Mouse (Mus musculus) frontal cortex, postnatal 25 days (tissue): ENCODE data around the gene St7l.

Experiments used
- DNase-seq, 2 experiments: peaks; one replicate each; pipeline ENCODE4 v3.0.0; 2022; ENCODE audit warnings: low spot score in 2 of 2

The St7l gene

DNA sequence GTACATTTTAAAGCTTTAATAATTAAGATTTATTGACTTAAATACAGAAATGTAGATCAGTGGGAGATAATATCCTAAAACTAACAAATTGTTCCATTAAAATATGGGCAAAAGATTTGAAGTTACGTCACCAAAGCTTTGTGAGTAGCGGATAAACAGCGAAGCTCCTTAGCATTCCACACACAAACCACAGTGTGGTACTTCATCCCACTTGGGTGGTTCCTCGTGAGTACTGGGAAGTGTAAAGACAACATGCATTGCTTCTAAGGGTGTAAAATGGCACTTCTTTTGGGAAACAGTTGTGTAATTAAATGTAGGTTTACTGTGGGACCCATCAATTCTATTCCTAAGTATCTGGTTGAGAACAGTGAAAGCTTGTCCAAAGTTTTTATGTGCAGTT, 37.3 kb downstream of the St7l start:
- DNase-seq: no peak

- no peak for DNase-seq
Measured at GRCm38 (mm10) chr3:104905389-104905788, 41.6 kb downstream of the St7l start.

- DNase-seq: no peak
Measured at GRCm38 (mm10) chr3:104906007-104906406, 42.2 kb downstream of the St7l start.

GRCm38 (mm10) chr3:104909195-104909594, 45.4 kb downstream of the St7l start:
- DNase-seq: no peak

DNA sequence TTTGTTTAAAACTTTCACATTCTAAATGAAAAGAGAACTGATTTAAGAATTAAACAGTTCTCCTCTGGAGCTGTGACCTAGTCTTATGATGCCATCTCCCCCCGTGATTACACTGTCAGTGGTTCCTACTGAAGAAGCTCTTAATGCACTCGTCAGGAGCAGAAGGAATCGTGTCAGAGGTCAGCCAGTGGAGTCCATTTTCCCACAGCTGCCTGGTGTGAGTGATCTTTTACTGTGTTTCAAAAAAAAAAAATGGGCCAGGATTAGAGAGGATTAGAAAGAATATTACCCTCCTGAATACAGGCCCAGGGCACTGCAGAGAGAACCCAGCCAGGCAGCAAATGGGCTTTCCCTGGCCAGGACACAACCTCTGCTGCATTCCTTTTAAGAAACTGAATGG, 51.2 kb downstream of the St7l start:
- DNase-seq: no peak

DNA sequence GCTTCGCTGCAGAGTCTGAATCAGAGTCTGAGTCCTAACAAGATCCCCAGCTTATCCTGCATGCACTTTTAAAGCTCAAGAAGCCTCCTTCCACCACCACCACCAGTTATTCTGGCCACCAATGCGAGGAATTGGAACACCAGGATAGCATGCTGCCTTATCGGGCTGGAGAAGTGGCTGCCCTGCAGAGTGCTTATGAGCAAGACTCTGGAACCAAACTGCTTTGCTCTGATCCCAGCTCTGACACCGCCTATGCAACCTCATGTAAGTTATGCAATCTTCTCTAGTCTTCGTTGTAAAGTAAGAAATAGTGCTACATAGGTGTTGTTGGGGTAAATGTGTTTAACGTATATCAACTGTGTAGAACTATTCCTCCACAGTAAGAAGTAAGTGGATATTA, 65.6 kb downstream of the St7l start:
- no peak for DNase-seq

GRCm38 (mm10) chr3:104937728-104938305, 74.0 kb downstream of the St7l start:
- no peak for DNase-seq

- DNase-seq: no peak
Measured at GRCm38 (mm10) chr3:104938327-104938726, 74.5 kb downstream of the St7l start.

DNA sequence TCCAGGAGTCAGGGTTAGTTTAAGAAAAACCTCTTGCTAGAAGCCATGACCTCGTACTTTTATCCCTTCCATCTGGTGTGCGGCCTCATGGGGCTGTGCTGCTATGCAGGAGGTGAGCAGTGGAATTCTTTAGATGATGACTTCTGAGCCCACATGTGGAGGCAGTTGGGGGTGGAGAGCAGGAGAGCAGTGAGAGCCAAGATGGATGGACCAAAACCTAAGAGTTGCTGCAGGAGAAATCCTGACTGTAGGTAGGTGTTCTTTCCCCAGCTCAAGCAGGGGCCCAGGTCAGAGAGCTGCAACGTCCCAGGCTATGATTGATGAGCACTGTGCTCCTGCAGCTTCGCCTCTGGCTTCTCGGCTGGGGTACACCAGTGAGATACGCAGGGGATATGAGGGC, 76.9 kb downstream of the St7l start:
- no peak for DNase-seq

DNA sequence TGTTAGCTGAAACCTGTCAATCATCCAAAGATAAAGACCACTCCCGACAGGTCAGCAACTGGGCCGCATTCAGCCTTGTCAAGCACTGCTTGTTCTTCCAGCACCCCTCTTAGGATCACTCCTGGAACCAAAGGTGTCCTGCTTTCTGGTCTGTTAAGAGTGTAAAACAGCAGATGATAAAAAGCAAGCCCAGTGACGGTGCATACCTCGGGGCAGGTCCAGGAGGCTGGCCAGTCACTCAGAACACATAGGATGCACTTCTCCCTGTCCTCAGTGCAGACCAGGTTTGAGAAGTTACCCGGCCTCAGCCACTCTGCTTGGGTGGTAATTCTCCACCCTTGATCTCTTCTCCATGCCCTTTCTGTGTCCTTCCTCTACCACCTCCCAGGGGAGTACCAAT, 78.9 kb downstream of the St7l start:
- no peak for DNase-seq

GRCm38 (mm10) chr3:104943333-104943732, 79.5 kb downstream of the St7l start:
- no peak for DNase-seq

DNA sequence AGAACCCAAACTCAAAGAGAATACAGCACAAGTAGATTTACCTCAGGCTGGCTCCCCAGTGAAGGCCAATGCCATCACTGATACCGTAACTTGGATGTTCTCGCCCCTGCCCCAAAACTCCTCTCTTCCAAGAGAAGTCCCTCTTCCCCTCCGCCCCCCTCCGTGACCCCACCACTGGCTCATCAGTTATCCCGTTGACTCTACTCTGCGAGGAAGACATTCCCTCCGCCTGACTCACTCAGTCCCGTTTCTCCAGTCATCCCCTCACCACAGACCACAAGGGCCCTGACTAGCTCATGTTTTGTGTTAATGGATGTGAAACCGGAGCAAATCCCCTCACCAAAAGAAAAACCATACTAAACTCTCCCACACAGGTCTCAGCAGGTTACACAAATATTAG, 81.1 kb downstream of the St7l start:
- DNase-seq: no peak

DNA sequence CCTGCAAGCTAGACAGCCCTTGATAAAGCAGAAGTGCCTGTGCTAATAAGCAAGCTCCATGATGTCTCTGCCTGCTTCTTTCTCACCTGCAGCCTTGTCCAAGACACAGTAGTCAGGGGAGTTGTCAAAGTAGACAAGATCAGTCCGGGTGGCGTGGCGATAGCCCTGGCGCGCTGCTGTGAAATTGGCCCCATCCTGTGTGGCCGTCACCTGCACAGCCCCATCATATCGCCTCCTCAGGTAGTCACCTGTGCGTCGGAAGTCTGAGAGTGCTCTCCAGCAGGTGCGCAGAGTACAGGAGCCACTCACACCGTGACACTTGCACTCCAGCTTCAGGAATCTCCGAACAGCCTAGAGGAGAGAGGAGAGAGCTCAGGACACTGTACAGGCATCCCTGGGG, 87.1 kb downstream of the St7l start:
- DNase-seq: no peak

GRCm38 (mm10) chr3:104952891-104953670, 89.3 kb downstream of the St7l start:
- DNase-seq: no peak

DNA sequence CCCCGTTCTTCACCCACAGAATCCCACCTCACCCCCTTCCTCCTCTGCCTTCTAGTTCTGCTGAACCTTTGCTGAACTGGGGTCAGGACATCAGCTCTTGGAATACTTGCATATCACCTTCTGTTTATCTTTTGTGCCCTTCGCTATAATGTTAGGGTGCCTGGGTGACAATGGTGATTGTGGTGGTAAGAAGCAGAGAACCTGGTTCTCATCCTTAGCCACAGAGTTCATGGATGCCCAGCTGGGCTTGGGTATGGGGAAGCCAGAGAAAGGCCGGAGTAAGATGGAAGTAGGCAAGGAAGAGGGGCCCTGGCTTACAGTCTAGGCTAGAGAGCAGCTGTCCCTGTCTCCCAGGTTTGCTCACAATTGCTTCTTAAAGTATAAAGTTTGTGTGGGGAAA, 90.3 kb downstream of the St7l start:
- DNase-seq: no peak

DNA sequence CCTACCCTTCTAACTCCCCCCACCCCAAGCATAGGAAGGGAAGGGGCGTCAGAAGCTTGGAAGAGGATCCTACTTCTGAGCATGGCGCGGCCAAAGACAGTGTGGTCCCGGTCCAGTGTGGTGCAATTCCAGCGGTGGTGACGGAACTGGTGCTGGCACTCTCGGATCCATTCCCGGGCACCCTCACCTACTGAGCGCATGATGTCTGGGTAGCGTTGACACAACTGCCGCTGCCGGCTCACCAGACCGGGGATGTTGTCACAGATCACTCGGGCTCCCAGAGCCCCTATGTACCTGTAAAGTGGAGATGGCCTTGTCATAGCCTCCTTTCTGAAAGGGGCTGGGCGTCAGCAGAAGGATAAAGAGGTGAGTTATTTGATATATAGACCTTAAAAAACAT, 90.7 kb downstream of the St7l start:
- no peak for DNase-seq

DNA sequence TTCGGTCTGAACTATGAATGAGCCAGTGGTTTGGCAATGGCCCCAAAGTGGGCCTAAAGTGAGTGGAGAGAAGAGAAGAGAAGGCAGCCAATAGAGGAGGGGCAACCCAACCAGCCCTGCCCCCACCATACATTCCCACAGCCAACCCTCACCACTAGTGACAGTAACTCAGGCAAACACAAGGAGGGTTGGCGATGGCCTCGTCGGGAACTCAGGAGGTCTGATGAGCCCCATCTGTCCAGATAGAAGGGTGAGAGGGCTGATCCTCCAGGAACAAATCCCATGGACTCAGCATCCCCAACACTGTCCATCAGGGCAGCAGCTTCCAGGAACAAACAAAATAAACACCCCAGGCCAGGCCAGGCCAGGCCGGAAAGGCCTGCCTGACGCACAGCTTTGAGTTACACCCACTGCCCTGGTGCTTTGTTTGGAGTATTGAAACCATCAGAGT, 92.4 kb downstream of the St7l start:
- DNase-seq: no peak

- DNase-seq: peak in 1 of 2 experiments; percentile 0
Measured at GRCm38 (mm10) chr3:104960026-104961000, 96.5 kb downstream of the St7l start.

- no peak for DNase-seq
Measured at GRCm38 (mm10) chr3:104961066-104962059, 97.6 kb downstream of the St7l start, which contains the start of gene Wnt2b. Wnt2b (minus strand) TSS chr3:104961921.

GRCm38 (mm10) chr3:104962141-104962611, 98.4 kb downstream of the St7l start:
- no peak for DNase-seq

DNA sequence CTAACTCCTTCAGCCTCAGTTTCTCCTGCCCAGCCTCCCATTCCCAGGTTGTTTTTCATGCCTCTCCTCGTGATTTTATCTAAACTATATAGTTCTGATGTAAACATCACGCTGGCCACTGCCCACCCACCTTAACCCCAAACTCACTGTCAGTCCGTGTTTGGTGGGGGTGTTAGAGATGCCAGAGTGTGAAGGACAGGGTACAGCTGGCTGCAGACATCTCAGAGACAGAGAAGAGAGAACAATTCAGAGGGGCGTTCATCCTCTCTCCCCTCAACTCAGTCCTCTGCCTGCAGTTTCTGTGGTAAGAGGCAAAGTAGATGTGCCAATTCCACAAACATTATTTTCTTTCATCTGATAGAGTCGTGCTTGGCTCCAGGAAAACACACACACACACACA, 99.1 kb downstream of the St7l start:
- no peak for DNase-seq
